Mouse (Mus musculus) subcutaneous adipose tissue, adult 2 months (tissue): ENCODE data around the gene Rnf103. TPM values are rescaled to one million over a fixed set of nuclear protein-coding genes. Genes with fewer than 3 reads are reported as not detected.

Experiments used
- polyA plus RNA-seq: library from polyadenylated mRNA; depleted of rRNA; stranded (reverse); fragments of >200 nt; gene quantifications from 2 replicates; pipeline ENCODE4 v1.2.3, GENCODE M21; 2012; ENCODE audit warnings: low replicate concordance; rRNA removed

The Rnf103 gene
- polyA plus RNA-seq: 9.2 and 13.2 TPM in 2 replicates

GRCm38 (mm10) chr6:71493675-71494340 lies at the start of gene Rnf103:
Gene Rnf103 (plus strand): TSS chr6:71493894.

DNA sequence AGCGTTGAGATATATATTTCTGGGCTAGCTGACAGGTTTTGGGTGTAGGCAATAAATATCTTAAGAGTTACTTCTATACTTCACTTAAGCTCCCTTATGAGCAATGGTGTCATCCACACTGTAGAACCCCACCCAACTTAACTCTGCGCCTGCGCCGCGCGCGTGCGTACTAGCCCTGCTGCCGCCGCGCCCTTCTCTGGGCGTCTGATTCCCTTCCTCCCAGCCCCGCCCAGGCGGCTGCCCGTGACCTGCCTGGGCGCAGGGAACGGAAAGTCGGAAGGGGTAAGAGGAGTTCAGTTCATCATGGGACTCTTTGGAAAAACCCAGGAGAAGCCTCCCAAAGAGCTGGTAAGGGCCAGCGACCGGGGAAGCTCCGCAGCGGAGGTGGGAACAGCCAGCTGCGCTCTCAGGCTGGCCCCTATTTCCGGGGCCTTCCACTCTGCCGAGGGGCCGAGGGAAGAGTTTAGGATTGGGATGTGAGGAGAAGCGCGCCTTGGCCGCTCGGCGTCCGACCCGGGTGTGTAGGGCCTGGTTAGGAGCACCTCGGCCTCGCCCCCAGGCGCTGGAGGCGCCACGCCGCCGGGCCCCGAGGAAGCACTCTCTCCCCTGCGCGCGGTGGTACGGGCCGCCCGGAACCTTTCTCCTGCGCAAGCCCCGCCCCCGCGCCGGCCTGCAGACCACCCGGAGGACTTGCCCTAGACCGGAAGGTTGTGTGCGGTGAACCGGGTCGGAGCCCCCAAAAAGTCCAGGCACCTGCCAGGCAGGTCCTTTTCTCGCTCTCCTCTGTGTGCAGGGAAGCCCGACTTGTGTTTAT lies 50.2 kb downstream of the Rnf103 start, which contains the start of gene Chmp3:
Chmp3 (plus strand) TSS at position 112 of the 814 bp plus-strand sequence.

Other genes with a start within 250 kb of the Rnf103 start
- gene Krcc1, start 222.2 kb upstream of the Rnf103 start, polyA plus RNA-seq: 13.7 and 27.1 TPM in 2 replicates
- 0.89 and 1.8 TPM in 2 replicates for gene Smyd1, start 171.7 kb upstream of the Rnf103 start, polyA plus RNA-seq
- 0.31 and 0.76 TPM in 2 replicates for gene Cd8b1, start 171.1 kb upstream of the Rnf103 start, polyA plus RNA-seq
- gene Cd8a, start 120.5 kb upstream of the Rnf103 start, polyA plus RNA-seq: 0.23 and 0.66 TPM in 2 replicates
- 36.1 and 41.8 TPM in 2 replicates for gene Rmnd5a, start 53.3 kb upstream of the Rnf103 start, polyA plus RNA-seq
- 49.6 and 53.6 TPM in 2 replicates for gene Chmp3, start 49.9 kb downstream of the Rnf103 start, polyA plus RNA-seq
- gene Kdm3a, start 139.1 kb downstream of the Rnf103 start, polyA plus RNA-seq: 16.1 and 20.8 TPM in 2 replicates
- 4.4 and 6.4 TPM in 2 replicates for gene Reep1, start 213.7 kb downstream of the Rnf103 start, polyA plus RNA-seq